Mouse (Mus musculus) liver, embryonic 14.5 days (tissue): ENCODE data around the gene Pdzd9.

Experiments used
- CTCF ChIP-seq: IDR thresholded peaks from 2 replicates; pipeline ENCODE4 v1.5.1; 2016; ENCODE audit warnings: antibody characterized with exemption, low read depth, control low read depth
- EP300 ChIP-seq: IDR thresholded peaks from 2 replicates; pipeline ENCODE4 v1.6.1; 2016; ENCODE audit warnings: antibody characterized with exemption, low read depth

GRCm38 (mm10) chr7:120677764-120678531, 7.8 kb upstream of the Pdzd9 start:
- TF ChIP-seq CTCF (no peak), EP300 (no peak)
